Mouse (Mus musculus) MEL (cell line): Measurements from ENCODE around the gene Ddx58. TPM values are rescaled to one million over a fixed set of nuclear protein-coding genes. Genes with fewer than 3 reads are reported as not detected.

ENCODE experiments used
- DNase-seq: peaks from one replicate; pipeline ENCODE4 v3.0.0; 2011; ENCODE audit warnings: low read depth, low spot score
- H3K27ac ChIP-seq: 2 replicates; pipeline ENCODE4 v1.5.1; 2012; ENCODE audit warnings: low read depth, mild to moderate bottlenecking, control low read depth, low read length, moderate library complexity; ENCODE audit not compliant: control insufficient read depth
- H3K27me3 ChIP-seq, 2 experiments: fragments of 150-350 bp in 1 of 2; sonication (generic) in 1 of 2; 2 replicates each; pipeline ENCODE4 v1.6.1; 2012; ENCODE audit warnings: low read length in 2 of 2, mild to moderate bottlenecking in 2 of 2, improper control_type of control experiment in 1 of 2, moderate library complexity in 1 of 2; ENCODE audit not compliant: insufficient read depth in 2 of 2, control insufficient read depth in 1 of 2
- H3K36me3 ChIP-seq, 2 experiments: 2 replicates each; pipeline ENCODE4 v1.6.1; 2012 to 2014; ENCODE audit warnings: low read length in 2 of 2, improper control_type of control experiment in 1 of 2, inconsistent platforms in 1 of 2, mild to moderate bottlenecking in 1 of 2; ENCODE audit not compliant: insufficient read depth in 2 of 2, control insufficient read depth in 1 of 2
- H3K4me1 ChIP-seq, 2 experiments: fragments of 150-350 bp in 1 of 2; sonication (generic) in 1 of 2; 2 replicates each; pipeline ENCODE4 v1.6.1; 2012; ENCODE audit warnings: low read length in 2 of 2, improper control_type of control experiment in 1 of 2, mild to moderate bottlenecking in 1 of 2; ENCODE audit not compliant: insufficient read depth in 2 of 2, control insufficient read depth in 1 of 2
- H3K4me3 ChIP-seq, 2 experiments: fragments of 150-350 bp in 1 of 2; sonication (generic) in 1 of 2; 2 replicates each; pipeline ENCODE4 v1.5.1; 2012; ENCODE audit warnings: low read depth in 2 of 2, low read length in 2 of 2, mild to moderate bottlenecking in 2 of 2, moderate library complexity in 2 of 2, control low read depth in 1 of 2, improper control_type of control experiment in 1 of 2; ENCODE audit not compliant: control insufficient read depth in 1 of 2, insufficient read depth in 1 of 2
- H3K79me2 ChIP-seq: 2 replicates; pipeline ENCODE4 v1.6.1; 2012; ENCODE audit warnings: mild to moderate bottlenecking, low read length, moderate library complexity; ENCODE audit not compliant: control insufficient read depth, poor library complexity, insufficient read depth
- H3K9ac ChIP-seq: 2 replicates; pipeline ENCODE4 v1.6.1; 2012; ENCODE audit warnings: low read depth, mild to moderate bottlenecking, control low read depth, low read length, moderate library complexity; ENCODE audit not compliant: control insufficient read depth, poor library complexity, severe bottlenecking
- H3K9me3 ChIP-seq: fragments of 150-350 bp; sonication (generic); replicated peaks from 2 replicates; pipeline ENCODE4 v1.6.1; 2012; ENCODE audit warnings: mild to moderate bottlenecking, low read length, improper control_type of control experiment, moderate library complexity; ENCODE audit not compliant: insufficient read depth
- CHD1 ChIP-seq: IDR thresholded peaks from 2 replicates; pipeline ENCODE4 v1.6.1; 2012; ENCODE audit warnings: low read depth, mild to moderate bottlenecking, inconsistent platforms, low read length, improper control_type of control experiment
- CTCF ChIP-seq, 3 experiments: IDR thresholded peaks in 2 of 3; conservative IDR thresholded peaks in 1 of 3; 2 replicates each; pipeline ENCODE4 v1.5.1; 2011 to 2012; ENCODE audit warnings: low read length in 3 of 3, low read depth in 2 of 3, mild to moderate bottlenecking in 2 of 3, improper control_type of control experiment in 1 of 3, inconsistent platforms in 1 of 3, mixed read lengths in 1 of 3, moderate library complexity in 1 of 3; ENCODE audit not compliant: control insufficient read depth in 1 of 3, insufficient read depth in 1 of 3, poor library complexity in 1 of 3, severe bottlenecking in 1 of 3
- ETS1 ChIP-seq: IDR thresholded peaks from 2 replicates; pipeline ENCODE4 v1.6.1; 2012; ENCODE audit warnings: low read depth, mild to moderate bottlenecking, inconsistent platforms, low read length, improper control_type of control experiment, moderate library complexity
- JUND ChIP-seq: IDR thresholded peaks from 2 replicates; pipeline ENCODE4 v1.6.1; 2011; ENCODE audit warnings: low read depth, mild to moderate bottlenecking, improper control_type of control experiment, low read length
- KAT2A ChIP-seq: conservative IDR thresholded peaks from 2 replicates; pipeline ENCODE4 v1.6.1; 2012; ENCODE audit warnings: low read depth, low read length, improper control_type of control experiment, inconsistent platforms
- MAX ChIP-seq: IDR thresholded peaks from 2 replicates; pipeline ENCODE4 v1.6.1; 2011; ENCODE audit warnings: low read length, improper control_type of control experiment
- MAZ ChIP-seq: IDR thresholded peaks from 2 replicates; pipeline ENCODE4 v1.6.1; 2012; ENCODE audit warnings: low read depth, mild to moderate bottlenecking, inconsistent platforms, low read length, improper control_type of control experiment
- MEF2A ChIP-seq: IDR thresholded peaks from 2 replicates; pipeline ENCODE4 v1.6.1; 2014; ENCODE audit warnings: low read depth, mild to moderate bottlenecking, inconsistent platforms, low read length, improper control_type of control experiment; ENCODE audit not compliant: poor library complexity, insufficient replicate concordance, severe bottlenecking; ENCODE audit errors: extremely low read depth
- MXI1 ChIP-seq: IDR thresholded peaks from 2 replicates; pipeline ENCODE4 v1.6.1; 2011; ENCODE audit warnings: mild to moderate bottlenecking, low read depth, low read length, improper control_type of control experiment
- MYC ChIP-seq: IDR thresholded peaks from 2 replicates; pipeline ENCODE4 v1.6.1; 2011; ENCODE audit warnings: low read depth, mild to moderate bottlenecking, low read length, improper control_type of control experiment, moderate library complexity
- NRF1 ChIP-seq: IDR thresholded peaks from 2 replicates; pipeline ENCODE4 v1.6.1; 2014; ENCODE audit warnings: low read depth, mild to moderate bottlenecking, inconsistent platforms, low read length, improper control_type of control experiment, moderate library complexity; ENCODE audit not compliant: poor library complexity, insufficient read depth, severe bottlenecking
- POLR2A ChIP-seq, 2 experiments: IDR thresholded peaks; 2 replicates each; pipeline ENCODE4 v1.6.1; 2011 to 2012; ENCODE audit warnings: low read length in 2 of 2, mild to moderate bottlenecking in 2 of 2, control low read depth in 1 of 2, improper control_type of control experiment in 1 of 2, low read depth in 1 of 2, moderate library complexity in 1 of 2; ENCODE audit not compliant: control insufficient read depth in 1 of 2, insufficient read depth in 1 of 2, poor library complexity in 1 of 2
- POLR2AphosphoS5 ChIP-seq: IDR thresholded peaks from 2 replicates; pipeline ENCODE4 v1.6.1; 2012; ENCODE audit warnings: low read depth, borderline replicate concordance, mild to moderate bottlenecking, inconsistent platforms, low read length, moderate library complexity, mixed read lengths
- RAD21 ChIP-seq: IDR thresholded peaks from 2 replicates; pipeline ENCODE4 v1.6.1; 2011; ENCODE audit warnings: mild to moderate bottlenecking, low read depth, low read length, improper control_type of control experiment
- SMC3 ChIP-seq: IDR thresholded peaks from 2 replicates; pipeline ENCODE4 v1.6.1; 2011; ENCODE audit warnings: low read depth, low read length, improper control_type of control experiment
- TBP ChIP-seq: IDR thresholded peaks from 2 replicates; pipeline ENCODE4 v1.8.0; 2011; ENCODE audit warnings: low read depth, low read length, improper control_type of control experiment
- UBTF ChIP-seq: IDR thresholded peaks from 2 replicates; pipeline ENCODE4 v1.6.1; 2012; ENCODE audit warnings: low read depth, mild to moderate bottlenecking, inconsistent platforms, low read length, improper control_type of control experiment, moderate library complexity, borderline replicate concordance; ENCODE audit not compliant: insufficient read depth
- USF1 ChIP-seq: IDR thresholded peaks from 2 replicates; pipeline ENCODE4 v1.6.1; 2014; ENCODE audit warnings: low read depth, mild to moderate bottlenecking, inconsistent platforms, low read length, improper control_type of control experiment, moderate library complexity
- ZC3H11A ChIP-seq: IDR thresholded peaks from 2 replicates; pipeline ENCODE4 v1.6.1; 2012; ENCODE audit warnings: low read depth, mild to moderate bottlenecking, inconsistent platforms, low read length, improper control_type of control experiment
- ZKSCAN1 ChIP-seq: IDR thresholded peaks from 2 replicates; pipeline ENCODE4 v1.6.1; 2012; ENCODE audit warnings: low read depth, mild to moderate bottlenecking, inconsistent platforms, low read length, improper control_type of control experiment, moderate library complexity
- ZMIZ1 ChIP-seq: IDR thresholded peaks from 2 replicates; pipeline ENCODE4 v1.6.1; 2012; ENCODE audit warnings: low read depth, mild to moderate bottlenecking, inconsistent platforms, low read length, improper control_type of control experiment, moderate library complexity
- ZNF384 ChIP-seq: IDR thresholded peaks from 2 replicates; pipeline ENCODE4 v1.6.1; 2012; ENCODE audit warnings: low read depth, mild to moderate bottlenecking, inconsistent platforms, low read length, improper control_type of control experiment
- polyA plus RNA-seq, 2 experiments: library from polyadenylated mRNA; stranded (reverse) in 1 of 2; unstranded in 1 of 2; fragments of >175 nt in 1 of 2; fragments of >200 nt in 1 of 2; gene quantifications; 2 replicates each; pipeline versions ENCODE4 v1.2.1 to v1.2.4; 2012; ENCODE audit warnings: low replicate concordance in 2 of 2, low read depth in 1 of 2; ENCODE audit not compliant: insufficient read length in 2 of 2, insufficient read depth in 1 of 2, missing spikeins in 1 of 2
- total RNA-seq: library from RNA; depleted of rRNA; stranded (reverse); fragments of 300-350 nt; gene quantifications from 2 replicates; pipeline ENCODE4 v1.2.3, GENCODE M21; 2012

Ddx58 gene
- total and polyA plus RNA-seq, 3 experiments: 0.58 to 1.0 TPM; not detected in 1

DNA sequence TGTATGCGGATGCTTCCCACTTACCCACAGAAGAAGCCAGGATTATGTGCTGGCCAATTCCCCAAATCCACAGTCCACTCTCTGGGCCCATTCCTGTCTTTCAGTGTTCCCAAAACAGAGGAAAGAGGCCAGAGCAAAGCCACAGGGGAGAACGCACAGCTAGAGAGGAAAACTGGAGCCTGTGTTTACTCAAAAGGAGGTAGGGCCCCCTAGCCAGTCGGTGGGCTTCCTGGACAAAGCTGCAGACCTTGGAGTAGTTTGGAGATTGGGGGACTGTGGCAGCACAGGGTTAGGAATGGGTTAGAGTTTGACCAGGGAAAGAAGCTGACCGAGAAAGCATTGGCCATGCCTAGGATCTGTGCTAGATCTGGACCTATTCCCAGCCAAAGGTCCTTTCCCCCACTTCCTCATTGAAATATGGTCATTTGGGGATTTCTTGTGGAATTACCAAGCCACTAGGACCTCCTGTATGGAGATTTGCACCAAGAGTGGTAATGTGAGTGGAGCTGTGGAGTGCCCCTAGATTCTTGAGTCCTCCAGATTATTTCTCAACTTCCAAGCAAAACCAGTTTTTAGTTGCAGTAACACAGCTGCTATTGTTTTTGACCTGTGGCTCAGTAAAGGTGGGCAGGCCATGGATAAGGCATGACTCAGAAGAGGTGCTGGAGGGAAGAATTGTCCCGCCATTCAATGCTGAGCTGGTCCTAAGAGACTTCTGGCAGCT lies 82.0 kb downstream of the Ddx58 start:
- DNase-seq: no peak
- Histone ChIP-seq H3K4me1 (no peaks in the 10 kb centered on the region), H3K36me3 (no peaks in the 10 kb centered on the region), H3K4me3 (no peak overlapping the region), H3K79me2 (no peaks in the 10 kb centered on the region), H3K9me3 (no peaks in the 10 kb centered on the region), H3K27ac (no peak overlapping the region), H3K9ac (no peak overlapping the region), H3K27me3 (no peaks in the 10 kb centered on the region)
- TF ChIP-seq ZKSCAN1 (no peak), CHD1 (no peak), POLR2AphosphoS5 (no peak), ETS1 (no peak), MAX (no peak), SMC3 (no peak), MXI1 (no peak), MAZ (no peak), MYC (no peak), ZC3H11A (no peak)

DNA sequence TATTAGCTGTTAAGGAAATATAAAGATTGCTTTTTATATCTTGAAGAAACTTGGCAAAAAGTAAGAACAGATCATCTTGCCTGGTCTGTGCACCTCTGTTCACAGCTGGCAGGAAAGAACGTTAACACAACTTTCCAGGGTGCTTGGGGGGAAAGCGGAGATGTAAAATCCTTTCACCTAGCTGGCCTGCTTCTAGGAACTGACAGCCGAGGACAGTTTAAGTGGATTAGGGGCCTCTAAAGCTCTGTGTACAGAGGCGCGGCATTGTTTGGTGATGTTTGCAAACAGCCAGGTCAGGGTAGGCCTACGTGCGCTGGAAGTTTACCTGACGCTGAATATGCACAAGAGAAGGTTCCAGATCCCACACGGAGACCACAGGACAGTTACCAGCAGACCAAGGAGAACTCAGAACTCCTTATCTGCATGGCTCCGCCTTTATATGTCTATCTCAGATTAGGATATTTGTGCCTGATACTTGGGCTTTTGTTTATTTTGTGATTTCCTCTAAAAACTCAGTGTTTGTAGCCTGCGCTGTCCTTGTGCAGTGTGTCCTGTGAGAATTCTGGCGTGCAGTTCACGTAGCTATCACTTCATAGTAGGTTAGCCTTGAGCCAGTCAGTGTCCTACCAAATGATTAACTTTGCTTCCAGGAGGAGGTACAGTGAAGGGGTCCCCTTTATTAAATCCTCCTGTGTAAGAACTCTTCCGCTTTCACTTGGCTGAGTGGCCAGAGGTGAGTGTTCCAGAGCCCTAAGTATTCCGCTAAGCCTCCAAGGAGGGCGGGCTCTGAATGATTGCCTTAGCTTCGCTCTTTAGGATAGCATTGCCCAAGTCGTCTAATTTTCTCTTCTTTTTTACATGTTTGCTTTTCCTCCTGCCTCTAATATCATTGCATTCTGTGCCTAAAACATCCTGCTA lies 82.8 kb downstream of the Ddx58 start:
- no peak overlapping the region for H3K4me3 ChIP-seq

More for the DNA sequence above, 82.8 kb downstream of the Ddx58 start:
- Histone ChIP-seq H3K9me3 (no peaks in the 10 kb centered on the region), H3K27ac (no peak overlapping the region), H3K9ac (no peak overlapping the region), H3K4me1 (no peaks in the 10 kb centered on the region), H3K27me3 (no peaks in the 10 kb centered on the region), H3K79me2 (no peaks in the 10 kb centered on the region), H3K36me3 (no peaks in the 10 kb centered on the region)
- TF ChIP-seq ZNF384: no peak
- no peak for TF ChIP-seq TBP
- TF ChIP-seq RAD21: no peak
- TF ChIP-seq USF1: no peak
- TF ChIP-seq ZMIZ1: no peak
- TF ChIP-seq ETS1: no peak
- no peak for TF ChIP-seq CTCF (IDR thresholded peaks at IDR 0.05 in 2 of 3, conservative IDR thresholded peaks at IDR 0.05 in 1 of 3; ENCODE audit: control insufficient read depth in 1 of 3, insufficient read depth in 1 of 3, low read depth in 2 of 3, low read length in 3 of 3, poor library complexity in 1 of 3, severe bottlenecking in 1 of 3)
- TF ChIP-seq ZKSCAN1: no peak
- no peak for TF ChIP-seq MYC
- TF ChIP-seq NRF1: no peak
- no peak for TF ChIP-seq JUND
- no peak for TF ChIP-seq UBTF
- TF ChIP-seq KAT2A: no peak
- TF ChIP-seq MXI1: no peak
- no peak for TF ChIP-seq POLR2AphosphoS5
- no peak for TF ChIP-seq POLR2A (IDR thresholded peaks at IDR 0.05; ENCODE audit: control insufficient read depth in 1 of 2, insufficient read depth in 1 of 2, low read depth in 1 of 2, low read length in 2 of 2, poor library complexity in 1 of 2)
- TF ChIP-seq MAZ: no peak
- no peak for TF ChIP-seq MEF2A
- no peak for DNase-seq
